Mouse (Mus musculus): ENCODE results near the gene Gm49450. TPM values are rescaled to one million over a fixed set of nuclear protein-coding genes. Genes with fewer than 3 reads are reported as not detected.
"Not testable (repeated sequence)": the region's sequence is repeated elsewhere in the genome, so short reads cannot be mapped to it uniquely, and the experiment has no call there.

Gm49450 gene
- polyA plus RNA-seq, 1 experiment from 2014 or later = not detected

- peak; percentile 97 for ATAC-seq (ENCODE audit: low FRiP score, low TSS enrichment)
- Histone ChIP-seq H3K4me2 (replicated peaks; ENCODE audit: low read depth) (peak within 1 kb of the TSS; percentile 79), H3K36me3 (ENCODE audit: control insufficient read depth, insufficient read depth, low read length) (peaks cover 5% of the 10 kb centered on the region), H3K27me3 (ENCODE audit: control insufficient read depth, insufficient read depth, low read length) (no peaks in the 10 kb centered on the region), H3K9ac (ENCODE audit: low read length) (peak within 1 kb of the TSS; percentile 84), H3K4me3 (ENCODE audit: low read depth, low read length) (peak within 1 kb of the TSS; percentile 71), H3K4me1 (replicated peaks; ENCODE audit: control insufficient read depth, insufficient read depth) (no peaks in the 10 kb centered on the region; the same call in 1 of the 2 replicates), H3K9me3 (ENCODE audit: control insufficient read depth, low read length) (no peaks in the 10 kb centered on the region), H3K27ac (replicated peaks) (peak within 1 kb of the TSS; percentile 95)
- WGBS = under 1% methylated on average over 58 of the region's 58 CpGs
- peak; percentile 94 for DNase-seq (ENCODE audit: low spot score)
- TF ChIP-seq EP300 (optimal IDR thresholded peaks at IDR 0.05) = no peak
- TF ChIP-seq CTCF (IDR thresholded peaks at IDR 0.05; ENCODE audit: low read depth) = peak; percentile 24; the same call in 1 of the 2 replicates
Observed at GRCm38 (mm10) chr15:98934217-98934839, 19.0 kb downstream of the Gm49450 start, which contains the start of gene Tuba1b. Gene Tuba1b (minus strand): TSS chr15:98934565.

- TF ChIP-seq EP300 (optimal IDR thresholded peaks at IDR 0.05) = no peak
- no peak; the same call in 1 of the 2 replicates for TF ChIP-seq CTCF (IDR thresholded peaks at IDR 0.05; ENCODE audit: low read depth)
- DNase-seq (ENCODE audit: low spot score) (peak; percentile 97), ATAC-seq (ENCODE audit: low FRiP score, low TSS enrichment) (peak; percentile 89)
- Histone ChIP-seq H3K4me2 (replicated peaks; ENCODE audit: low read depth) (peak overlapping the region; percentile 79), H3K27me3 (ENCODE audit: control insufficient read depth, insufficient read depth, low read length) (no peaks in the 10 kb centered on the region), H3K4me1 (replicated peaks; ENCODE audit: control insufficient read depth, insufficient read depth) (no peaks in the 10 kb centered on the region; the same call in 1 of the 2 replicates), H3K9me3 (ENCODE audit: control insufficient read depth, low read length) (no peaks in the 10 kb centered on the region), H3K27ac (replicated peaks) (peak overlapping the region; percentile 95), H3K9ac (ENCODE audit: low read length) (peak overlapping the region; percentile 84), H3K4me3 (ENCODE audit: low read depth, low read length) (peak overlapping the region; percentile 71), H3K36me3 (ENCODE audit: control insufficient read depth, insufficient read depth, low read length) (peaks cover 5% of the 10 kb centered on the region)
- under 1% methylated on average over 35 of the region's 35 CpGs for WGBS
Observed at GRCm38 (mm10) chr15:98933833-98934216, 19.5 kb downstream of the Gm49450 start.

DNA sequence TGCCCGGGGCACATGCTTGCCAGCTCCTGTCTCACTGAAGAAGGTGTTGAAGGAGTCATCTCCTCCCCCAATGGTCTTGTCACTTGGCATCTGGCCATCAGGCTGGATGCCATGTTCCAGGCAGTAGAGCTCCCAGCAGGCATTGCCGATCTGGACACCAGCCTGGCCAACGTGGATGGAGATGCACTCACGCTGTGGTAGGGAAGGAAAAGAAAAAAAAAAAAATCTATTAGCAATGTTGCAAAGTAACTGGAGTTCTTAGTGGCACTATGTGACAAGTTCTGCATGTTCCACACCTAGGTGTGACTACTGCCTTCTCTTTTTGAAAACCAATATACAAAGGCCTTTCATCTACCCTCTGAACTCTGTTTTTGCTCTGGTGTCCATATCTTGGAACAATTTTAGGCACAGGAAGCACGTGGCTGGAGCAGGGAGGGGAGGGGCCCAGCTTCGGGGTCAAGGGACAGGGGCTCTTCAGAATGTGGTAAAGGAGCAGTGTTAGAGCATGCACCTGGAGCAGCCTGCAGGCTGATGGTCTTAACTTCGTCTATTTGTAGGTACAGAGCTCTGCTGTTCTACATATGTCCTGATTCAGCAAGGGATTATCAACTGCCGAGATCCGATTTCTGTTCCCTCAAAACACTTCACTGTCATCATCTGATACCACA, 20.2 kb downstream of the Gm49450 start:
- Histone ChIP-seq H3K4me3 (ENCODE audit: low read depth, low read length) (peak overlapping the region; percentile 71), H3K4me2 (replicated peaks; ENCODE audit: low read depth) (peak overlapping the region; percentile 79), H3K9ac (ENCODE audit: low read length) (peak overlapping the region; percentile 66), H3K27ac (replicated peaks) (peak overlapping the region; percentile 53)
- H3K4me1 ChIP-seq (replicated peaks; ENCODE audit: control insufficient read depth, insufficient read depth); H3K9me3 ChIP-seq (ENCODE audit: control insufficient read depth, low read length); H3K27me3 ChIP-seq (ENCODE audit: control insufficient read depth, insufficient read depth, low read length); DNase-seq (ENCODE audit: low spot score); H3K36me3 ChIP-seq (ENCODE audit: control insufficient read depth, insufficient read depth, low read length); ATAC-seq (ENCODE audit: low FRiP score, low TSS enrichment): not testable (repeated sequence)
- WGBS = under 1% methylated on average over 8 of the region's 9 CpGs

GRCm38 (mm10) chr15:98930998-98931397, 22.4 kb downstream of the Gm49450 start:
- Histone ChIP-seq H3K4me2 (replicated peaks; ENCODE audit: low read depth) (no peak overlapping the region), H3K27ac (replicated peaks) (no peak overlapping the region), H3K4me3 (ENCODE audit: low read depth, low read length) (no peak overlapping the region), H3K4me1 (replicated peaks; ENCODE audit: control insufficient read depth, insufficient read depth) (no peaks in the 10 kb centered on the region; the same call in 1 of the 2 replicates), H3K36me3 (ENCODE audit: control insufficient read depth, insufficient read depth, low read length) (peaks cover 5% of the 10 kb centered on the region), H3K9ac (ENCODE audit: low read length) (no peak overlapping the region), H3K27me3 (ENCODE audit: control insufficient read depth, insufficient read depth, low read length) (no peaks in the 10 kb centered on the region), H3K9me3 (ENCODE audit: control insufficient read depth, low read length) (no peaks in the 10 kb centered on the region)
- ATAC-seq (ENCODE audit: low FRiP score, low TSS enrichment) (no peak), DNase-seq (ENCODE audit: low spot score) (no peak)
- TF ChIP-seq CTCF (IDR thresholded peaks at IDR 0.05; ENCODE audit: low read depth) = no peak
- no peak for TF ChIP-seq EP300 (optimal IDR thresholded peaks at IDR 0.05)
- 72% methylated on average over 3 of the region's 3 CpGs for WGBS

DNA sequence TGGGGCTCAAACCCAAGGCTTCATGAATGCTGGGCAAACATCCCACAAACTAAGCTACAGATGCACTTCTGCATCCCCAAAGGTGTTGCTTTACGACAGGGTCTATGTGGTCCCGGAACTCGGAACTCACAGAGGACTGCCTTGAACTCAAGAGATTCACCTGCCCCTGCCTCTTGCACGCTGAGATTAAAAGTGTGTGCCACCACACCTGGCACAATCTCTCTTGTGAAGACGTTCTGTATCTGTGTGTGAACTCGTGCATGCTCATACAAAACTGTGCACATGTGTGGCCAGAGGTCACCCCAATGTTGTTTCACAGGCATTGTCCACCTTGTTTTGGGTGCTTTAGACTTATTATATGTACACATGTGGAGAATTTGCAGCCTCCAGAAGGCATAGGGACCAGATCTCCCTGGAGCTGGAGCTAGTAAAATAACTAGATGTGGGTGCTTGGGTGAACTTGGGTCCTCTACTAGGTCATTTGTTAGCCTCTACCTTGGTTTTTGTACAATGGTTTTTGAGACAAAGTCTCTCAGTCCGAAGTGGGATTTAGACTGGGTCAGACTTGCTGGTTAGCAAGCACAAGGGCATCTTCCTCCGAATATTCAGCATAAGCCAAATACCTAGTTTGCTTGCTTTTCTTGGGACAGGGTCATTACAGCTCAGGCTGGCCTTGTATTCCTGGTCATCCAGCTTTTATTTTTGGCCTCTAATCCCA, 23.2 kb downstream of the Gm49450 start:
- Histone ChIP-seq H3K9ac (ENCODE audit: low read length) (no peak overlapping the region), H3K9me3 (ENCODE audit: control insufficient read depth, low read length) (no peaks in the 10 kb centered on the region), H3K4me3 (ENCODE audit: low read depth, low read length) (no peak overlapping the region), H3K36me3 (ENCODE audit: control insufficient read depth, insufficient read depth, low read length) (peaks cover 5% of the 10 kb centered on the region), H3K4me1 (replicated peaks; ENCODE audit: control insufficient read depth, insufficient read depth) (no peaks in the 10 kb centered on the region), H3K4me2 (replicated peaks; ENCODE audit: low read depth) (no peak overlapping the region), H3K27ac (replicated peaks) (no peak overlapping the region), H3K27me3 (ENCODE audit: control insufficient read depth, insufficient read depth, low read length) (no peaks in the 10 kb centered on the region)
- no peak for ATAC-seq (ENCODE audit: low FRiP score, low TSS enrichment)
- no peak for DNase-seq (ENCODE audit: low spot score)
- 44% methylated on average over 8 of the region's 8 CpGs for WGBS
- no peak for TF ChIP-seq CTCF (IDR thresholded peaks at IDR 0.05; ENCODE audit: low read depth)
- TF ChIP-seq EP300 (optimal IDR thresholded peaks at IDR 0.05) = no peak
